Mouse (Mus musculus): ENCODE measurements around the gene Degs2.
A peak's percentile ranks its signal among the peaks of the same experiment; 100 is the strongest.

GRCm38 (mm10) chr12:108689167-108689566 is 12.9 kb downstream of the Degs2 start:
- TF ChIP-seq POLR2A (IDR thresholded peaks at IDR 0.05; ENCODE audit: insufficient read depth, low read depth, low read length) = no peak
- peak; percentile 53 for TF ChIP-seq CTCF (IDR thresholded peaks at IDR 0.05)
